Mouse (Mus musculus) CH12F3 (cell line): ENCODE data around the gene Baiap2l2.

Experiments
- in situ Hi-C: fragments of 300-500 bp; cut with MboI; formaldehyde crosslinking; loops from 2 replicates; pipeline ENCODE4 v1.14.3; 2020; ENCODE audit warnings: low sequenced_read_pairs

Gene Baiap2l2

GRCm38 (mm10) chr15:79303725-79304124 lies 18.4 kb upstream of the Baiap2l2 start:
- in situ Hi-C loops = no loop called here

DNA sequence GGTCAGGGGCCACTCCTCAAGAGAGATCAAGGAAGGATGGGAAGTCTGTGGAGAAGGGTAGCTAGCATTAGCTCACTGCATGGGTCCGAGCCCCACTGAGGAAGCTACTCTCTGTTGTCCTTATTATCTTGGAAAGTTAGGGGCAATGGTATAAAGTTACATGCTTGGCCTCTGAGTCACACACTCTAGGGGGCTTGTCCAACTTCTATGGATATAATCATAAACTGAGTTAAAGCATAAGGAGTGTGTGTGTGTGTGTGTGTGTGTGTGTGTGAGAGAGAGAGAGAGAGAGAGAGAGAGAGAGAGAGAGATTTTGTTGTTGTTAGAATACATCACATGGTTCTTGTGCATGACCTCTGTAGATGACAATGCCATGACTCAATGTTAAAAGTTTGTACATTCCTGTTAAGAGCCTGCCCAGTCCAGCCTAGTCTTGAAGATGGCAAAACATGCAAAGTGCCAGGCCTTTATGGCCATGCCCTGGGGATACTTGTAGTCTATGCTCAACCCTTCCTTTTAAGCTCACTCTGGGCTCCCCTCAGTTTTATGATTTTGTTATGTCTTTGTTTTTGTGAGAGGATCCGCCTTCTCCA lies 14.3 kb upstream of the Baiap2l2 start:
- in situ Hi-C loops = no loop called here

DNA sequence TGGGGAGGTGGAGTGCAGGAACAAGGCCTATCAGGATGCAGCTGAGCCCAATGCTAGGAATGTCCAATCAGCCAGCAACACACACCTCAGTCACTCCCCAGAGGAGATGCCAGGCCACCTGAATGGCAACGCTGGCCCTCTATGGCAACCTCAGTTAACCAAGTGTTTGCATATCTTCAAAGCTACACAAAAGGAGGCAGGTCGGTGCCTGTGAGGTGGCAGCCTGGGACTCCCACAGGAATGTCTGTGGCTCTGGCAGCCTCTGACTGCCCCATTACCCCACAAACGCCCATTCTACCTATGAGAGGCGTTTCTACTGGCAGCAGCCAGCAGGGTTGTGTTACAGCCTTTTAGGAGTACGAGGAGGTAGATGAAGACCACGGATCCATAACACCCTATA lies 13.2 kb upstream of the Baiap2l2 start:
- in situ Hi-C loops = no loop called here

DNA sequence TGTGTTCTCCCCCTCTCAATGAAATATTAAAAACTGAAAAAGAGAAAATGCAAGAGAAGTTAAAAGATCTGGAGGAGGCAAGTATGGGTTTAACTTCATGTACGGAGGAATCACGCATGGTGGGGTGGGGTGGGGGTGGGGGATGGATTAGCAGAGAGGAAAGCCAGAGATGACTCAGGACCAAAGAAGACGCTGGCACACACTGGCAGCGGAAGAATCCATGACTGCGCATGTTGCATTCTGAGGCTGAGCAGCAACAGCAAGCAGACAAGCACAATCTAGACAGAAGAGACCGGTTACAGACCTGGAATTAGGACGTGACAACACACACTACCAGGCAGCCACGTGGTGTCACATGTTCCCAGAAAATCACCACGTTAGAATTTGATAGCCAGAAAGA lies 7.4 kb upstream of the Baiap2l2 start:
- in situ Hi-C loops = no loop called here

DNA sequence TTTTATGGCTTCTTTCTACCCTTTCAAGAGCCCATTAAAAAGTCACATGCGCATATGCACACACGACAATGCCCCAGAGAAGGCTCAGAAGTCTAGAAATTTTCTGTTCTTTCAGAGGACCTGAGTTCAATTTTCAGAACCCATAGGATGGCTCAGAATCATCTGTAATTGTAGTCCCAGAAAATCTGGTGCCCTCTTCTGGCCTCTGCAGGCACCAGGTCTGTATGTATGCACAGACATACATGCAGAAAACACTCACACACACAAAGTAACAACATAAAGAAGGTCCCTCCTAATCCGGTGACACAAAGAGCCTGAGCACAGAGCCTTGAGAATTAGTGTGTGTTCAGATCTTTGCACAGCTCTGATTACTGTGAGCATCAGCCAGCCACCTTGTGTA lies 5.0 kb upstream of the Baiap2l2 start:
- in situ Hi-C loops = no loop called here

GRCm38 (mm10) chr15:79289441-79289840 lies 4.1 kb upstream of the Baiap2l2 start:
- in situ Hi-C loops = no loop called here

GRCm38 (mm10) chr15:79288387-79288786 lies 3.0 kb upstream of the Baiap2l2 start:
- in situ Hi-C loops = no loop called here

DNA sequence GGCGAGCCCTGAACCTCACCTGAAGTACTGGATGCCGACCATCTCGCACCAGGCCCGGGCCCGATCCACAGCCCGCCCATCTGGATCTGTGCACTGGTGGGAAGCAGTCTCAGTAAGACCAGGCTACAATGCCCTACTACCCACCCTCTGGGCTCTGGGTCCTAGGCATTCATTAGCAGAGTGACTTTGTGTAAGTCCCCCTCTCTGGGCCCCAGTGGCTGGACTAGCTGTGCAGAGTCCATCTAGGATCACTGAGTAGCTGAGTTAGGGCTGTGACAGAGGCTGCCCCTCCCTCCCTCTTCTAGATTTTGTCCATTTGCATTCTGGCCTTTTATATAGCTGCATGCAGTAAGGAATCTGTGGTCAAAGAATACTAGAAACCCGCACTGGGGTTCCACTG lies 1.8 kb upstream of the Baiap2l2 start:
- in situ Hi-C loops = no loop called here

GRCm38 (mm10) chr15:79286141-79286540 lies 804 bp upstream of the Baiap2l2 start:
- in situ Hi-C loops = no loop called here

- in situ Hi-C loops = no loop called here
Measured at GRCm38 (mm10) chr15:79283371-79283770, 2.0 kb downstream of the Baiap2l2 start.

GRCm38 (mm10) chr15:79282434-79282833 lies 2.9 kb downstream of the Baiap2l2 start:
- in situ Hi-C loops = no loop called here

GRCm38 (mm10) chr15:79281389-79281788 lies 3.9 kb downstream of the Baiap2l2 start:
- in situ Hi-C loops = no loop called here

DNA sequence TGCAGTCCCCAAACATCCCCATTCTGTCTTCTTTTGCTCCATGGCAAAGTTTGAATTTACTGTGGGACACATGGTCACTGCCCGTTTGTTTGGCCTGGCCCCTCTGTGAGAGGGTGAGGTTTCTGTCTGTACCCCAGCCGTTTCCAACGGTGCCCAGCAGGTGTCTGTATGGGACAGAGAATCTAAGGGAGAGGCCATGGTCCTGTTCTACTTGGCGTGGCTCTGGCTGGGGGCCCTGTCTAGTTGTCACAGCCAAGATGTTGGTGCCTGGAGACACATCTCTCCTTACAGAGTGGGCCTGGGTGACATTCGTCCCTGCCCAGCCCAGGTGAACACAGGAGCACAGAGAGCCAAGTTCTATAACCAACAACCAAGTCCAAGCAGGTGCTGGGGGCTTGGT lies 4.5 kb downstream of the Baiap2l2 start:
- in situ Hi-C loops = no loop called here

DNA sequence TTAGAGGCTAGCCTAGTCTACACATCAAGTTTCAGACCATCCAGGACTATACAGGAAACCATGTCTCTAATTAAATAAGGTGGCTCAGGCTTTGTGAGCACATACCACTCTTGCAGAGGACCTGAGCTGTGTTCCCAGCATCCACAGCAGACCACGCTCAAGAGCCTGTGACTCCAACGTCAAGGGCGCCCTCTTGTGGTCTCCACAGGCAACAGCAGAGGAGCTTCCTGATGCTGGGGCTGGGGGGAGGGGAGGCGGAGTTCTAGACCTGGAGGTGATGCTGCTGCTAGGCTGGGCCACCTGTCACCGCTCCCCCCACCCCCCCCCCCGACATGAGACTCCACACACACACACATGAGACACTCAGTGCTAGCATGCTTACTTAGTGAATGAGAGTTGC lies 5.1 kb downstream of the Baiap2l2 start:
- in situ Hi-C loops = no loop called here

GRCm38 (mm10) chr15:79277728-79278127 lies 7.6 kb downstream of the Baiap2l2 start:
- in situ Hi-C loops = no loop called here

GRCm38 (mm10) chr15:79273020-79273419 lies 12.3 kb downstream of the Baiap2l2 start:
- in situ Hi-C loops = no loop called here

DNA sequence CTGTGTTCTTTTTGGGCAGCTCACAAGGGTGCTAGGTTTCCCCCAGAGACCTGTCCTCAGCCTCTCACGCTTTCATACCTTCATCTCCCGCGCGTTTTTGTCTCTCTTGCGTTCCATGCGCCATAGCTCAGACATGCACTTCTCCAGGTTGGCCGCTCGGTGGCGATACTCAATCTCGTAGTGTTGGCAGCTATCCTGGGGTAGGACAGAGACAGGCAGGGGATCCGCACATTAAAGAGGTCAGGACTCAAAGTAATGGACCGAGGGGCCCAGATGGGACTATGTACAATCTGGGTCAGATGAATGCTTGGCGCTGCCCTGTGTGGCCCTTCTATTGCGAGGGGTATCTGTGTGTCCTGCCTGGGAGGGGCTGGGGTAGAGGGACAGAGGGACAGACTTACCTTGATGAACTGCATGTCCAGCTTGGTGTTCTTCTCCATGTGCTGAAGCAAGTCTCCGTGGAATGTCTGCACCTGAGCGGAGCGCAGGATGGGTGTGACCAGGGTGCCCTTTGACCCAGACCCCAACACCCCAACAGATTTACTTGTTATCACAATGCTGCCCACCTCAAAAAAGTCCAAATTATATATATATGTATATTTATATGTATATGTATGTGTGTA lies 14.1 kb downstream of the Baiap2l2 start:
- in situ Hi-C loops = no loop called here

GRCm38 (mm10) chr15:79270317-79271123 lies 14.8 kb downstream of the Baiap2l2 start:
- in situ Hi-C loops = no loop called here

- in situ Hi-C loops = no loop called here
Measured at GRCm38 (mm10) chr15:79268521-79268920, 16.8 kb downstream of the Baiap2l2 start.

DNA sequence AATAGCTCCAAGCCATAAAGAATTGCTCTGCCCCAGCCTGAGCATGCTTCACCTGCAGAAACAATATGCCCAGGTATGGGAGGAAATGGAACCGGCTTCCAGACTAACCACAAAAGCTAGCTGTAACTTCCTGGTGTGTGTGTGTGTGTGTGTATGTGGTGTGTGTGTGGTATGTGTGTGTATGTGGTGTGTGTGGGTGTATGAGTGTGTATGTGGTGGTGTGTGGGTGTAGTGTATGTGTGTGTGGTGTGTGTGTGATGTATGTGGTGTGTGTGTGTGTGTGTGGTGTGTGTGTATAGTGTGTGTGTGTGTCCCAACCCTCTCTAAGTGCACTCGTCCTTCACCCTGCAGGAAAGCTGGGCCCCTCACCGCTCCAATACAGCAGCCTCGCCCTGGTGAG lies 20.0 kb downstream of the Baiap2l2 start:
- in situ Hi-C loops = no loop called here

GRCm38 (mm10) chr15:79263726-79264125 lies 21.6 kb downstream of the Baiap2l2 start:
- in situ Hi-C loops = no loop called here

- in situ Hi-C loops = no loop called here
Measured at GRCm38 (mm10) chr15:79262786-79263309, 22.5 kb downstream of the Baiap2l2 start.
